Mouse (Mus musculus): ENCODE results near the gene Gm5134.

Gene Gm5134

DNA sequence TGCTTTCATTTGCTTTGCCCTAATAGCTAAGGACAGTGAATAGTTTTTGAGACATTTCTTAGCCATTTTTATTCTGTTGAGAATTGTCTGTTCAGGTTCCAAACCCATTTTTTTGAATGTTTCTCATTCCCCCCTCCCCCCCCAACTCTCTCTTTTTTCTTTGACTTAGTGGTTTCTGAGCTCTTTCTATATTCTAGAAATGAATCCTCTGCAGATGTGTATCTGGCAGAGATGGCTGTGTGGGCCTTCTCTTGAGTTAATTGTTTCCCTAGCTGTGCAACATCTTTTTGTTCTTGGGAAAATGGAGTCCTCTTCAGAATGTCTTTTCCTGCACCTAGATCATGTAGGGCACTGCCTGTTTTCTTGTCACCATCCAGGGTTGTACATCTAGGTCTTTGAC lies 81.0 kb downstream of the Gm5134 start:
- no peak for DNase-seq

DNA sequence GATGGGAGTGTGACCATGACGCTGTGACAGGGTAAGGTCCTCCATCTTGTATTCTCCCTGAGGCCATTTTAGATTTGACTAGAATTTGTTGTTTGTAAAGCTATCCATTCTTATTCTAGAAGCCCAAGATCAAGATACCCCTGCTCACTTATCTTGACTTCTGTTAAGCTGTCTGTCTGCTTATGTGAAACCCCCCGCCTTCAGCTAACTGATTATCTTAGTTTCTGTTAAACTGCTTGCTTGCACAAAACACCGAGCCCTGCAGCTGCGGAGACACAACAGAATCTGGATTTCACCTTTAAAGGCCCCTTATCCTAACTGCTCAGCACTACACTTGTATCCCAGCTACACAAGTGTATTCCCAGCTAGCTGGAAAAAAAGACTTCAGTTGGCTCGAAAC lies 82.6 kb downstream of the Gm5134 start:
- DNase-seq: no peak

DNA sequence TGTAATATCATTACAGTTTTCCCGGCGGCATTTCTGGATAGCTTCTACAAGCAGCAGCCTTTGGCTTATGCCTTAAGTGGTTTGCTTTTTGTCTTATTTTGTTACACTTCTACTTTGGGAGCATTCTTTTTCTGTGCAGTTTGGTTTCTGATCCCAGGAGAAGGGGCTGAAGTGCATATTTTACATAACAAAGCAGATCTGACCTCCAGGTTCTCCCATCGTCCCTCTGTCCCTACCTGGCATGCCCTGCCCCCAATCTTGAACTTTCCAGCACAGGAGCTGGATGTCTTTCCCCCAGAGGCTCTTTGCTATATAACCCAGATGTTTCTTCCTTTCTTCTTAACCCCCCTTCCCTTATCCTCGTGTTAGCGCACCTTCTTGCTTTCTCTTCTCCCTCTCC lies 91.0 kb downstream of the Gm5134 start:
- no peak for DNase-seq

DNA sequence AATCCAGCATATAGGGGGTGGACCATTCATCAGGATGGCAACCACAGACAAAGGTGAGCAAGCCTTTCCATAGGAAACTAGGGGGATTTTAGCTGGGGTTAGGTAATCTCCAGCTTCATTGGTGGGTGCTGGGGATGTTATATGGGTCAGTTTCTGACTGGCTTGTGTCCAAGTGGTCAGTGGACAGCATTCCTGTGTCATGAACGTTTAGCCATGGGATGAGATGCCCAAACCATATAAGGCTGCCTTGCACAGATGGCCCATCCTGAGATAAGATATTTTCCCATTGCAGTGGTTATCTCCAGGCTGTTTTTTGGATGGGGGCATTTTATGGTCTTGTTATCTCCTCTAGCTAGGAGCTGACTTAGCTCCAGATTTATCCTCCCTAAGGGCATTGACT lies 92.4 kb downstream of the Gm5134 start:
- no peak for DNase-seq

DNA sequence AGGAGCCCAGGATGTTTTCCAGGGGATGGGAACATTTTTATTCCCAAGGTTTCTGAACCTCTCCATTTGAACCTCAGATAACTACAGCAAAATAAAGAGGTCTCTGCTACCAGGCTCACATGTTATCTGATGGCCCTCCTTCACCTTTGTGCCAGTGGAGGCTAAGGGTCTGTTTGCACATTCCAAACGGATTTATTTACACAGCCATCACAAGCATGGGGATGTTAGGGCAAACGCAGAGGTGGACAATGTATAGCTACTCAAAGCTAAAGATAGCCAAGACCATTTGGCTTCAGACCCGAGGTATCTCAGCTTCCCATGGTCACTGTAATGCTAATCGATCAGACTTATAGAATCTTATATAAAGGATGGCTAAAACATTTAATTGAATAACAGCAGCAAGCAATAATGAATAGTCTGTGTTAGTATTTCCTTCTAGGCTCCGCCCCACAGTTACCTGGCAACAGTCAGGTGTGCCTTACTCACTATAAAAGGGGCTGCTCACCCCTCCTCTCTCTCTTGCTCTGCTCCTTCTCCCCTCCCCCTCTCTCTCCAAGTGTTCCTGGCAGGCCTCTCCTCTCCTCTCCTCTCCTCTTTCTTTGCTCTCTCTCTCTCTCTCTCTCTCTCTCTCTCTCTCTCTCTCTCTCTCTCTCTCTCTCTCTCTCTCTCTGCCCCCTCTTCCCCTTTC lies 93.0 kb downstream of the Gm5134 start:
- no peak for DNase-seq

DNA sequence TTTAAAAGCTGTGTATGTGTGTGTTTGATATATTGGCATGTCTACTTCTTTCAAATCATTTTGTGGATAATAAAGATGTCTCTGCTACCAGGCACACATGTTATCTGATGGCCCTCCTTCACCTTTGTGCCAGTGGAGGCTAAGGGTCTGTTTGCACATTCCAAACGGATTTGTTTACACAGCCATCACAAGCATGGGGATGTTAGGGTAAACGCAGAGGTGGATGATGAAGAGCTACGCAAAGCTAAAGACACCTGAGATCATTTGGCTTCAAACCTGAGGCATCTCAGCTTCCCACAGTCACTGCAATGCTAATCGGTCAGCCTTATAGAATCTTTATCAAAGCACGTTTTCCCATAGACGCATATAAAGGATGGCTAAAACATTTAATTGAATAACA lies 94.7 kb downstream of the Gm5134 start:
- DNase-seq: no peak

DNA sequence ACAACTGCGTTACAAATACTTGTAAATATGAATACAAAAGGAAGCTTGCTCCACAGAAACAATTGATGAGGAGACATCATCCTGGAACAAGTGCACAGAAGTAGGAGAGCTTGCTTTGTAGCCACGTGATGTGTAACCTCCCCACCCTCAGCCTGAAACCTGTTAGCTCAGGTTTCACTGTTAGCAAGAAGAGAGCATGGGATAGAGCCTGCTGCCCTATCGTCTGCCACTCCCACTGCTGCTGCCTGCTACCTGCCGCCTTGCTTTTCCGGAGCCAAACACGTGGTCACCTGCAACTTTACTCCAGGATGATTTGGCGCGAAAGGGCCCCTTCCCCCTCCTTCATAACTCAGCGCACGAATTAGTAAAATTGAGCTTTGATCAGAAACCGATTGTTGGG lies 97.5 kb downstream of the Gm5134 start:
- no peak for DNase-seq
